Mouse (Mus musculus) liver, embryonic 15.5 days (tissue): ENCODE data around the gene Rpl37. TPM values are rescaled to one million over a fixed set of nuclear protein-coding genes. Genes with fewer than 3 reads are reported as not detected.

Source experiments
- ATAC-seq: fragments of 200-750 bp; cut with Nextera tagmentation; 2 replicates; pipeline ENCODE4 v1.8.0; 2017; ENCODE audit warnings: moderate number of reproducible peaks, mild to moderate bottlenecking, moderate library complexity; ENCODE audit not compliant: insufficient read depth
- H3K27ac ChIP-seq: fragments of 300-500 bp; sonication (generic); replicated peaks from 2 replicates; pipeline ENCODE4 v1.5.1; 2015; ENCODE audit warnings: mild to moderate bottlenecking, inconsistent platforms
- H3K27me3 ChIP-seq: fragments of 300-500 bp; sonication (generic); 2 replicates; pipeline ENCODE4 v1.6.1; 2015; ENCODE audit warnings: mild to moderate bottlenecking, inconsistent platforms
- H3K36me3 ChIP-seq: fragments of 300-500 bp; sonication (generic); replicated peaks from 2 replicates; pipeline ENCODE4 v1.6.1; 2015; ENCODE audit warnings: moderate library complexity, mild to moderate bottlenecking, inconsistent platforms
- H3K4me1 ChIP-seq: fragments of 300-500 bp; sonication (generic); replicated peaks from 2 replicates; pipeline ENCODE4 v1.6.1; 2015; ENCODE audit warnings: inconsistent platforms
- H3K4me2 ChIP-seq: fragments of 300-500 bp; sonication (generic); 2 replicates; pipeline ENCODE4 v1.6.1; 2015; ENCODE audit warnings: moderate library complexity, mild to moderate bottlenecking, inconsistent platforms
- H3K4me3 ChIP-seq: fragments of 300-500 bp; sonication (generic); replicated peaks from 2 replicates; pipeline ENCODE4 v1.5.1; 2015; ENCODE audit warnings: mild to moderate bottlenecking, inconsistent platforms
- H3K9ac ChIP-seq: fragments of 300-500 bp; sonication (generic); 2 replicates; pipeline ENCODE4 v1.6.1; 2015; ENCODE audit warnings: moderate library complexity, mild to moderate bottlenecking, inconsistent platforms
- H3K9me3 ChIP-seq: fragments of 300-500 bp; sonication (generic); replicated peaks from 2 replicates; pipeline ENCODE4 v1.6.1; 2016; ENCODE audit warnings: inconsistent platforms
- WGBS: fragments of 180-500 bp; shearing (Covaris S2); methylation state at CpG from one replicate; pipeline ENCODE4 v1.1.7; 2015; ENCODE audit warnings: mixed read lengths; ENCODE audit not compliant: insufficient replicate concordance; 5-methylcytosine and 5-hydroxymethylcytosine counted together
- polyA plus RNA-seq: library from polyadenylated mRNA; unstranded; fragments of >200 nt; fragmentation: Nextera tagmentation; extraction: Ambion mirVana; gene quantifications from 2 replicates; pipeline ENCODE4 v1.2.1, GENCODE M21; 2015

The Rpl37 gene
- polyA plus RNA-seq = 195 and 292 TPM in 2 replicates

DNA sequence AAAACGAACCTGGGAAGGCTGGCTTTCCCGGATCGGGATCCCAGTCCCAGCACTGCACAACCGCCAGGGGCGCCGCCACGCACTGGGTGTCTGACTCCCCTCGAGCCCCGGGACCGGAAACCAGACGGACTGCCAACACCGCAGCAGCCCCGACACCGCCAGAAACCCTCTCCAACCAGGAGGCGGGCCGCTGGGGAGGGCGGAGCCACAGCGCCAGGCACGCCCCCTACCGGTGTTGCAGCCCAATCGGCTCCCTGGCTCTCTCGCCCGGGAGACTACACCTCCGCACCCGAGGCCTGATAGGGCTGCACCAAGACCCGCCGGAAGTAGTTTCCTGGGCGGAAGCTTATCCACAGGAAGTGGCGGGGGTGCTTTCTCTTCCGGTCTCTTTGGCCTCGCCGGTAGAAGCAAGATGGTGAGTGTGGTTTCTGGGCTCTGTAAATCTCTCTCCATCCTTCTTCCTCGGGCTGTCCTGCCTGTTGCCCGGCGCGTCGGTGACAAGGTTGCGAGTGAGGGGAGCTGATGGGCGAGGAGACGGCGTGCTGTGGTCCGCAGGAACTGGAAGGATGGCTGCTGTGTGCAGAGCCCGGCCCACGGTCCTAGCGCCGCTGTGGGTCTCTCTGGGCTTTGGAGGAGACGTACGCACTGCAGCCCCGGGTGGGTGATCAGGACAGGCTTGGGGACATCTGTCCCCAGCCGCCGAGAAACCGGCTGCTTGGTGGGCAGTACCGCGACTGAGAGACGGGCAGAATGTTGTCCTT lies at the start of gene Rpl37:
Rpl37 (plus strand) TSS at position 376 of the 761 bp plus-strand sequence.
- H3K4me1 ChIP-seq = peaks cover 63% of the 10 kb centered on the region
- H3K4me2 ChIP-seq = peak within 1 kb of the TSS; percentile 71
- no peaks in the 10 kb centered on the region for H3K27me3 ChIP-seq
- H3K27ac ChIP-seq = peak within 1 kb of the TSS; percentile 89
- peaks cover 41% of the 10 kb centered on the region for H3K36me3 ChIP-seq
- H3K4me3 ChIP-seq = peak within 1 kb of the TSS; percentile 85
- peak; percentile 96 for ATAC-seq
- WGBS = under 1% methylated on average over 55 of the region's 55 CpGs
- H3K9ac ChIP-seq = peak within 1 kb of the TSS; percentile 83
- H3K9me3 ChIP-seq = no peaks in the 10 kb centered on the region

- Histone ChIP-seq H3K4me1 (no peaks in the 10 kb centered on the region), H3K9me3 (no peaks in the 10 kb centered on the region), H3K36me3 (no peaks in the 10 kb centered on the region), H3K4me2 (no peak overlapping the region), H3K4me3 (no peak overlapping the region), H3K27ac (no peak overlapping the region), H3K9ac (no peak overlapping the region), H3K27me3 (no peaks in the 10 kb centered on the region)
- WGBS = 53% methylated on average over 15 of the region's 15 CpGs
- no peak for ATAC-seq
Measured at GRCm38 (mm10) chr15:5068801-5069518, 47.5 kb upstream of the Rpl37 start.

GRCm38 (mm10) chr15:5081235-5081634 lies 35.2 kb upstream of the Rpl37 start:
- H3K27me3 ChIP-seq = no peaks in the 10 kb centered on the region
- no peak overlapping the region for H3K4me2 ChIP-seq
- WGBS = 36% methylated on average over 1 of the region's 1 CpGs
- no peaks in the 10 kb centered on the region for H3K4me1 ChIP-seq
- H3K4me3 ChIP-seq = no peak overlapping the region
- no peak for ATAC-seq
- no peaks in the 10 kb centered on the region for H3K9me3 ChIP-seq
- H3K9ac ChIP-seq = no peak overlapping the region
- no peaks in the 10 kb centered on the region for H3K36me3 ChIP-seq
- H3K27ac ChIP-seq = no peak overlapping the region

DNA sequence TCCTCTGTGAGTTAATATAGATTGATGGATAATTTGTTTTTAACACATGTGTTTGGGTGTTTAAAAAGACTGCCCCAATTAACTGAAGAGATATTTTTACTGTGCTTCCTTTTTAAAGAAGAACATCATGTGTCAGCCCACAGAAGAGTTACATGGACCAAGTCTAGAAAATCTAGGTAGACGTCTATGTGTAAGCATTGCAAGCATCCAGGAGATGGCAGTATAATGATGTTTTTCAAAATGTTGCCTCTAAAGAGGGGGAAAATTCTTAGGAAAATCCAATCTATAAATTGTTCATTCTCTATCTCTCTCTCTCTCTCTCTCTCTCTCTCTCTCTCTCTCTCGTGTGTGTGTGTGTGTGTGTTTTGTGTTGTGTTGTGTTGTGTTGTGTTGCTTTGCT lies 30.3 kb upstream of the Rpl37 start:
- 2% methylated on average over 2 of the region's 2 CpGs for WGBS
- no peak for ATAC-seq
- Histone ChIP-seq H3K27ac (no peak overlapping the region), H3K27me3 (no peaks in the 10 kb centered on the region), H3K9me3 (no peaks in the 10 kb centered on the region), H3K4me3 (no peak overlapping the region), H3K9ac (no peak overlapping the region), H3K4me2 (no peak overlapping the region), H3K4me1 (no peaks in the 10 kb centered on the region), H3K36me3 (no peaks in the 10 kb centered on the region)

DNA sequence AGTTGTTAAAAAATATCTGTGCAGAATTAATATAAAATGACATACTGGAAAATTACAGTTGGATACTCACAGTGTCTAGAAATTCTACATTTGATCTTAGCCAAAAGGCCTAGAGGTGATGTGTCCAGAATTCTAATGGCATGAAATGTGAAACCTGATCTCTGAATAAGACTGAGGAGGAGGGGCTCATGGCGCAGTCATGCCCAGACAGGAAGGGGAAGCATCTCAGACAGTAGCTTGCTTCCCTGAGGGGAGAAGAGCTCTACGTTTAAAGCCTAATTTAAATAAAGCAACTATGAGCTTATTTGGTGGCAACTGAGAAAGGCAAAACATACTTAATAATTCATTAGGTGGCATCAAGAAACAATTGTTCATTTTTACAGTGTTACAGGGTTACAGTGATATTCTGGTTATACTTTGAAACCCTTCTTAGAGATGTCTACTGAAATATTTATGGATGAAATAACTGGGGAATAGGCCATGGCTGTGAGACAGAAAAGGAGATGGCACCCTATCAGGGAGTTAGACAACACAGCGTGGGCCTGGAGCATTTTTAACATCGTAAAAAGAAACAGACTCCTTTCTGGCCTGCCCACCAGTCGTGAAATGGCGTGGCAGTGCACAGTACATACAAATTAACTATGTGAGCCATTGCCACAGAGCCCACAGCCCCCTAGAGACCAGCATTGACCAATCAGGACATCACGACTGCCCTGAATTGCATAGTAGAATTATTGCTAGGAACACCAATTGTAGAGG lies 27.4 kb upstream of the Rpl37 start:
- Histone ChIP-seq H3K4me1 (no peaks in the 10 kb centered on the region), H3K4me2 (no peak overlapping the region), H3K27ac (no peak overlapping the region), H3K9ac (no peak overlapping the region), H3K36me3 (no peaks in the 10 kb centered on the region), H3K4me3 (no peak overlapping the region), H3K9me3 (no peaks in the 10 kb centered on the region), H3K27me3 (no peaks in the 10 kb centered on the region)
- WGBS = 55% methylated on average over 7 of the region's 7 CpGs
- ATAC-seq = no peak

DNA sequence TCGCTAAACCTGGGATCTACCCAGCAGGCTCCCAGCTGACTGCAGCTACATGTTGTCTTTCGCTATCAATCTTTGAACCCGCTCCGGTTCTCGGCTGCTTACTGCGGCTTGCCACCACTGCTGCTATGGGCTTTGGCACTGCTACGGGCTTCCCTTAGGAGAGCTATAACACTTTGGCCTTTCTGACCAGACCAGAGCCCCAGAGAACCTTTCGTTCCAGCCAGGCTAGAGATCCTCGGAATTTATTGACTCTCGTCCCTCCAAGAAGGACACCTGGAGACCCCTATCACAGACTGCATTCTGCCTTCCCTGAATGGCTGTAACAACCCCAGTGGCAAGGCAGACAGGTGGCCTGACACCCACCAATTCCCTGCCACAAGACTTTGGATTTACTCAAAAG lies 26.3 kb upstream of the Rpl37 start:
- Histone ChIP-seq H3K9ac (no peak overlapping the region), H3K27me3 (no peaks in the 10 kb centered on the region), H3K4me1 (no peaks in the 10 kb centered on the region), H3K27ac (no peak overlapping the region), H3K36me3 (no peaks in the 10 kb centered on the region), H3K4me2 (no peak overlapping the region), H3K9me3 (no peaks in the 10 kb centered on the region), H3K4me3 (no peak overlapping the region)
- 77% methylated on average over 10 of the region's 10 CpGs for WGBS
- no peak for ATAC-seq

DNA sequence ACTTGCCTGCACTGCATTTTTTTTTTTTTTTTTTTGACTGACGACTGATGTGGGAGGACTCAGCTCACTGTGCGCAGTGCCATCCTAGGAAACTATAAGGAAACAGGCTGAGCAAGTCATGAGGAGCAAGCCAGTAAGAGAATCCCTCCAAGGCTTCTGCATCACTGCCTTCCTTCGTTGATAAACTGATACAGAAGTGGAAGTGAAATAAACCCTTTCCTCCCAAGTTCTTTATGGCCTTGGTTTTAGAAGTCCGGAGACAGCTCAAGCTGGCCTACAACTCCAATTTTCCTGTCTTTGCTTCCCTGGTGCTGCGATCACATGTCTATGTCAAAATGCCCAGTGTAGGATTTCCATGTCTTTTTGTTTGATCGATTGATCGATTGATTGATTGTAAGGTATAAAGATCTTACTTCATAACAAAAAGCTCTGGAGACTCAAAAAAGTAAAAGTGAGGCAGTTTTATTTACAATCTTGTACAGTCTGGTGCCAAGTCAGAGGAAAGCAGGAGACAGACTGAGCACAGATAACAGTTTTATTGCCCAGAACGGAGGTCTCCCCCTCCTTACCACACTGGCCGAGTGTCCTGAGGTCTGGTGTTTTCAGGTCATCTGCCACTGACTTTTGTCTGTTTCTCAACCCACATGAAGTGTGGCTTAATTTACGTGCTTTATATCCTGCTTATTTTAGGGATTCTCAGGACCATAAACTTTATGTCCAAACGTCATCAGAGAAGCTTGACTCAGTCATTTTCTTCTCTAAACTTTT lies 20.7 kb upstream of the Rpl37 start:
- H3K36me3 ChIP-seq = no peaks in the 10 kb centered on the region
- H3K4me1 ChIP-seq = peaks cover 7% of the 10 kb centered on the region
- no peak overlapping the region for H3K27ac ChIP-seq
- no peak for ATAC-seq
- WGBS = 58% methylated on average over 11 of the region's 11 CpGs
- H3K9ac ChIP-seq = no peak overlapping the region
- H3K27me3 ChIP-seq = no peaks in the 10 kb centered on the region
- no peak overlapping the region for H3K4me2 ChIP-seq
- H3K9me3 ChIP-seq = no peaks in the 10 kb centered on the region
- H3K4me3 ChIP-seq = no peak overlapping the region

- H3K9ac ChIP-seq = no peak overlapping the region
- H3K4me3 ChIP-seq = no peak overlapping the region
- no peak overlapping the region for H3K27ac ChIP-seq
- 33% methylated on average over 1 of the region's 1 CpGs for WGBS
- no peaks in the 10 kb centered on the region for H3K27me3 ChIP-seq
- H3K9me3 ChIP-seq = no peaks in the 10 kb centered on the region
- peak; percentile 67 for ATAC-seq
- H3K4me1 ChIP-seq = peaks cover 7% of the 10 kb centered on the region
- no peaks in the 10 kb centered on the region for H3K36me3 ChIP-seq
- no peak overlapping the region for H3K4me2 ChIP-seq
Measured at GRCm38 (mm10) chr15:5097376-5097775, 19.1 kb upstream of the Rpl37 start.

GRCm38 (mm10) chr15:5102312-5102711 lies 14.1 kb upstream of the Rpl37 start:
- WGBS = 69% methylated on average over 4 of the region's 4 CpGs
- ATAC-seq = no peak

GRCm38 (mm10) chr15:5105891-5106290 lies 10.6 kb upstream of the Rpl37 start:
- Histone ChIP-seq H3K9ac (no peak overlapping the region), H3K27ac (no peak overlapping the region), H3K36me3 (no peaks in the 10 kb centered on the region), H3K4me1 (peaks cover 13% of the 10 kb centered on the region), H3K4me2 (no peak overlapping the region), H3K4me3 (no peak overlapping the region), H3K9me3 (no peaks in the 10 kb centered on the region), H3K27me3 (peaks cover 18% of the 10 kb centered on the region)
- no peak for ATAC-seq
- WGBS = 69% methylated on average over 6 of the region's 6 CpGs

More at GRCm38 (mm10) chr15:5102312-5102711, 14.1 kb upstream of the Rpl37 start:
- H3K27ac ChIP-seq = no peak overlapping the region
- no peak overlapping the region for H3K9ac ChIP-seq
- H3K4me3 ChIP-seq = no peak overlapping the region
- no peaks in the 10 kb centered on the region for H3K36me3 ChIP-seq
- no peaks in the 10 kb centered on the region for H3K9me3 ChIP-seq
- H3K4me1 ChIP-seq = peaks cover 7% of the 10 kb centered on the region
- H3K4me2 ChIP-seq = no peak overlapping the region
- H3K27me3 ChIP-seq = no peaks in the 10 kb centered on the region; the same call in 1 of the 2 replicates
